Comparison of ENCODE assay signal across 10 mouse cellular contexts in the genomic region with DNA sequence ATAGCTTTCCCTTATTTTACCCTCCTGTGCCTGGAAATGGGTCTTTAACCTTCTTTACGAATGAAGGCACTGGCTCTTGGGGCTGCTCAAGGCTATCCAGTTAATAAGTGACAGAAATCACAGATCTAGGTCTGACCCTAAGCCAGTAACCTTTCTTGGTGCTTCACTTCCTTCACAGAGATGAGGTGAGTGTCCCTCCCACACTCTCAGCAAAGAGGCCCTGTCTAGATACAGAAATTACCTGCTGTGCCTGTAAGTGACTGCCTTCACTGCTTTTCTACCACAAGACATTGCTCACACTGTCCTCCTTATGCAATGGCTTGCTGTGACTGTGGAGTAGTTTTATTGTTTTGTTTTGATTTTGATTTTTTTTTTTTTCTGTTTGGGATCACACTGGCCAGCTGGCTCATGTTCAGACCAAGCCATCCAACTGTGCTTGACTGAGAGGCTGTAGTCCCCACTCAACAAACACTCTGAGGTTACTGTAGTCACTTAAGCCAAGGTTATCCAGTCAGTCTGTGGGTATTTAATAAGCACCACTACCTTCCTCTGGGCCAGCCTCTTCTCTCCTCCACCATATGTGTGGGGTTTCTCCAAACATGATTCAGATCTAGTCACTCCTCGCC.
DNase-seq lines count a peak whose midpoint lies in the region; ATAC-seq and TF ChIP-seq lines count a peak whose summit lies in the region.
"Had no signal": no experiment of that assay in that cellular context is flagged by ENCODE, and none has a peak within 500 bp of the region (broad histone marks: within the 10 kb centered on the region; RNA-seq: fewer than 3 reads in every experiment).

No protein-coding gene starts in this region.

- no peaks in the 10 kb centered on the region for H3K9me3 ChIP-seq in liver, embryonic 15.5 days (replicated peaks)
- H3K9me3 ChIP-seq in stomach, postnatal 0 days (ENCODE audit: control insufficient read depth, low read length): no peaks in the 10 kb centered on the region
- H3K9me3 ChIP-seq: embryonic facial prominence, embryonic 12.5 days; limb, embryonic 10.5 days had no signal

- no peak overlapping the region for H3K4me3 ChIP-seq in liver, embryonic 15.5 days (replicated peaks)
- H3K4me3 ChIP-seq in stomach, postnatal 0 days (ENCODE audit: low read depth, low read length): no peak overlapping the region
- H3K4me3 ChIP-seq in layer of hippocampus, adult 2 months: no peak overlapping the region
- H3K4me3 ChIP-seq: embryonic facial prominence, embryonic 12.5 days; limb, embryonic 10.5 days had no signal

- H3K9ac ChIP-seq in liver, embryonic 15.5 days: no peak overlapping the region
- no peak overlapping the region for H3K9ac ChIP-seq in stomach, postnatal 0 days (ENCODE audit: low read length)
- H3K9ac ChIP-seq: embryonic facial prominence, embryonic 12.5 days had no signal

- no peak for TF ChIP-seq EP300 in stomach, postnatal 0 days (optimal IDR thresholded peaks at IDR 0.05)

- TF ChIP-seq CTCF in stomach, postnatal 0 days (IDR thresholded peaks at IDR 0.05; ENCODE audit: low read depth): no peak
- TF ChIP-seq CTCF in layer of hippocampus, adult 2 months (conservative IDR thresholded peaks at IDR 0.05): no peak

- H3K27ac ChIP-seq in liver, embryonic 15.5 days (replicated peaks): peak overlapping the region; percentile 77
- H3K27ac ChIP-seq in stomach, postnatal 0 days (replicated peaks): peak overlapping the region; percentile 86
- no peak overlapping the region for H3K27ac ChIP-seq in layer of hippocampus, adult 2 months
- H3K27ac ChIP-seq: embryonic facial prominence, embryonic 12.5 days; limb, embryonic 10.5 days had no signal

- H3K4me2 ChIP-seq in liver, embryonic 15.5 days: no peak overlapping the region
- no peak overlapping the region for H3K4me2 ChIP-seq in stomach, postnatal 0 days (replicated peaks; ENCODE audit: low read depth)
- H3K4me2 ChIP-seq: embryonic facial prominence, embryonic 12.5 days had no signal

- no peaks in the 10 kb centered on the region for H3K36me3 ChIP-seq in liver, embryonic 15.5 days (replicated peaks)
- no peaks in the 10 kb centered on the region for H3K36me3 ChIP-seq in stomach, postnatal 0 days (ENCODE audit: control insufficient read depth, insufficient read depth, low read length)
- H3K36me3 ChIP-seq: embryonic facial prominence, embryonic 12.5 days; limb, embryonic 10.5 days had no signal

- WGBS in liver, embryonic 15.5 days (ENCODE audit: insufficient replicate concordance): 51% methylated on average over 2 of the region's 2 CpGs
- 55% methylated on average over 2 of the region's 2 CpGs for WGBS in stomach, postnatal 0 days

- H3K4me1 ChIP-seq in liver, embryonic 15.5 days (replicated peaks): no peaks in the 10 kb centered on the region
- peaks cover 4% of the 10 kb centered on the region; the same call in 1 of the 2 replicates for H3K4me1 ChIP-seq in stomach, postnatal 0 days (replicated peaks; ENCODE audit: control insufficient read depth, insufficient read depth)
- H3K4me1 ChIP-seq: embryonic facial prominence, embryonic 12.5 days; limb, embryonic 10.5 days had no signal

- peak; percentile 40; the same call in 1 of the 2 replicates for ATAC-seq in liver, embryonic 15.5 days (ENCODE audit: insufficient read depth)
- ATAC-seq in stomach, postnatal 0 days (ENCODE audit: low FRiP score, low TSS enrichment): no peak

- DNase-seq in adrenal gland, postnatal 14 days: peak; percentile 9
- DNase-seq in adrenal gland, adult 8-10 months: no peak
- no peak for DNase-seq in liver
- peak; percentile 27 to 35 for DNase-seq in kidney, postnatal 4 days
- DNase-seq in stomach, postnatal 0 days (ENCODE audit: low spot score): peak; percentile 18
- DNase-seq in frontal cortex, adult 2 months (ENCODE audit: extremely low spot score in 1 of 2, low spot score in 1 of 2): no peak
- no peak for DNase-seq in layer of hippocampus, adult 2 months (ENCODE audit: low spot score in 2 of 2)

- no peaks in the 10 kb centered on the region for H3K27me3 ChIP-seq in liver, embryonic 15.5 days
- H3K27me3 ChIP-seq in stomach, postnatal 0 days (ENCODE audit: control insufficient read depth, insufficient read depth, low read length): no peaks in the 10 kb centered on the region
- H3K27me3 ChIP-seq: embryonic facial prominence, embryonic 12.5 days had no signal

Comparison
In these comparisons a context has a peak if more than half of its experiments do, and no peak if none do; other contexts are left out.
1. DNase-seq: peak in adrenal gland, postnatal 14 days (single experiment), kidney, postnatal 4 days (2 of 2) and stomach, postnatal 0 days (single experiment); none in adrenal gland, adult 8-10 months (single experiment), liver (single experiment), frontal cortex, adult 2 months (0 of 2) and layer of hippocampus, adult 2 months (0 of 2).